Mouse (Mus musculus): ENCODE measurements around the gene Stambp.
"Not testable (repeated sequence)": the region's sequence is repeated elsewhere in the genome, so short reads cannot be mapped to it uniquely, and the experiment has no call there.

Stambp gene

DNA sequence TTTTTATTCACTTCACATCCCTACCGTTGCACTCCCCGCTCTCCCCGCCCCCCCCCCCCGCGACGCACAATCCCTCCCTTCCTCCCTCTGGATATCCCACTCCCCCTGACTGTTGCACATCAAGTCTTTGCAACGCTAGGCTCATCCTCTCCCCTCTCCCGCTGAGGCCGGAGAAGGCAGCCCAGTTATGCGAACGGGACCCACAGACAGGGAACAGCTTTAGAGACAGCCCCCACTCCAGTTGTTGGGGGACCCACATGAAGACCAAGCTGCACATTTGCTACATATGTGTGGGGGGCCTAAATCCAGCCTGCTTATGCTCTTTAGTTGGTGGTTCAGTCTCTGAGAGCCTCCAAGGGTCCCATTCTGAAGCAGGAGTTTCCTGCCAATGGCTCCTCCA lies at the start of gene Stambp:
Gene Stambp, minus strand, starts transcription at position 59 of the 400 bp plus-strand sequence.
- no peak for DNase-seq

GRCm38 (mm10) chr6:83619955-83620354 lies 47.4 kb upstream of the Stambp start:
- DNase-seq, result no peak

DNA sequence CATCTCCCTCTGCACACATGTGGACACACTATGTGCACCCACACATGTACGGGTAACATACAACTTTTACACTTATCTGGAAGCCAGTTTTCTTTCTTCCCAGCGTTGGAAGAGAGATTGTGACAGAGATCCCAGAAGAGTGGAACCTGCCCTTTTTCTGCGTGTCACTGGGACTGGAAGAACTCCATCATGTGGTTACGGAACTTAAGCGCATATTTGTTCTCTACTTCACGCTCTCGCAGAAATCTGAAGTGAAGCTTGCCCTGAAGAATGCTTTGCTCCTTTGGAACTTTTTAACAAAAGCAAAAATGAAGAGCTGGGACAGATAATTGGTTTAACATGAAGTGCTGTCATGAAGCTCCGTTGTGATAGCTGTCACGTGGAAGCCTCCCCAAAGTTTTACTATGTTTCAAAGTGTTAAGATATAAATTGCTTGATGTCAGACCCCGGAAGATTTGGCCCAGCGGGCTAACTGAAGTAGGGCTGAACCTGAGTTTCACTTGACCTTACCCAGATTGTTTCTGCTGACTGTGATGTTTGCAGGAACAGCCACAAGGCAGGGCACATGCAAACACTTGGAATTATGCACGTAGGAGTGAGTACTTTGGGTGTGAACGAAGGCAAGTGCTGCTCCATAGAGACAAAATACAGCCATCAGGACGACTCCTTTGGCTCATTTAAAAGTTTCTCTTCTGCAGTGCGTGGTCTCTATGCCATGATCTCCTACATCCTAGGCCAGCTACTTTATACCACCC lies 45.2 kb upstream of the Stambp start:
- DNase-seq, result no peak

DNA sequence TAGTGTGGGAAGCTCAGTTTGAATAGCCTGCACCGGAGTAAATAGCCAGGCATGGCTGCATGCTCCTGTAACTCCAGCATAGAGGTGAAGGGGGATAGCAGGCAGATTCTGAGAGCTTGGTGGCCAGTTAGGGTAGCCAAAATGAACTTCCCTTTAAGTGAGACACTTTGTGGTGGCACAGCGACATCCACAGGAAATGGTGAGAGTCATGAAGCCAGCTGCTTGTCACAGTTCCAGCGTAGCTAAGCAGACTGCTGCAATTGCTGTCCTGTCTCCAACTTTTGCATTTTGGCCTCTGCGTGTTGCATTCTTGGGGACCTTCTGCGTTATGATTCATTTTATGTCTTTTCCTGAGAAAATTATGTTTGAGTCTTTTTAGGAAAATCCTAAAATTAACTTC lies 44.0 kb upstream of the Stambp start:
- DNase-seq, result peak; percentile 74

DNA sequence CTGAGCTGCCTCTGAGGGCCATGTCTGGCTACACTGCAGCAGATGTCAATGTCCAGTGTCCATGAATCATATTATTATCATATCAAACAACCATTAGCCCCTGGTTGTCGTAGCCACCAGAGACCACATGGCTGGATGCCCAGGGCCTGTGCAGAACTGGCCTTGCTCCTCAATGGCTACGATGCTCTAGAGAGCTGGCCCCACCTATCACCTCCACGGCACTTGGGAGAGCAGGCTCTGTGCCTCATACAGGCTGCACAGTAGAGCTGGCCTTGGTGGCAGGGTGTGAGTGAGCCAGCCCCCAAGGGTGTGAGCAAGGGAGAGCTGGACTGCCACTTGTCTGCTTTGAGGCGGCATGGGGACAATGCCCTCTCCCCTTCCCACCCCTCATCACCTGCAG lies 41.9 kb upstream of the Stambp start:
- no peak for DNase-seq

- DNase-seq, result no peak
Measured at GRCm38 (mm10) chr6:83612976-83613375, 40.4 kb upstream of the Stambp start.

GRCm38 (mm10) chr6:83599636-83600174 lies 27.2 kb upstream of the Stambp start:
- DNase-seq, result no peak

GRCm38 (mm10) chr6:83599060-83599550 lies 26.6 kb upstream of the Stambp start:
- no peak for DNase-seq

- DNase-seq, result peak; percentile 62
Measured at GRCm38 (mm10) chr6:83598646-83599045, 26.1 kb upstream of the Stambp start.

GRCm38 (mm10) chr6:83597988-83598387 lies 25.5 kb upstream of the Stambp start:
- DNase-seq, result no peak

DNA sequence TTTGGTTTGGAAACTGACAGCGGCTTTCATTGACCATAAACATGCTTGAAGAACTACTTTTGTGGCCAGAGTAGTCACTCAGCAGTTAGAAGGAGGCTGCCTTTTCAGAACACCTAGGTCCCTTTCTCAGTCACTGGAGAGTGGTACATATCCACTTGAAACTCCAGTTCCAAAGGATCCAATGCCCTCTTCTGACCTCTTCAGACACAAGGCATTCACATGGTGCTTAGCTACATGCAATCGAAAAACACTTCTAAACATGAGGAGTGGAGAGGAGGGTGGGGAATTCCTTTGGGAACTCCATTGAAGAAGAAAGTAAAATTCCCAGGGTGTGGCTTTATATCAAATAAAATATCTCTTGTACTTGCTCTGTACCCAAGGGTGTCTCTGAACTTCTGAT lies 22.5 kb upstream of the Stambp start:
- DNase-seq, result no peak

DNA sequence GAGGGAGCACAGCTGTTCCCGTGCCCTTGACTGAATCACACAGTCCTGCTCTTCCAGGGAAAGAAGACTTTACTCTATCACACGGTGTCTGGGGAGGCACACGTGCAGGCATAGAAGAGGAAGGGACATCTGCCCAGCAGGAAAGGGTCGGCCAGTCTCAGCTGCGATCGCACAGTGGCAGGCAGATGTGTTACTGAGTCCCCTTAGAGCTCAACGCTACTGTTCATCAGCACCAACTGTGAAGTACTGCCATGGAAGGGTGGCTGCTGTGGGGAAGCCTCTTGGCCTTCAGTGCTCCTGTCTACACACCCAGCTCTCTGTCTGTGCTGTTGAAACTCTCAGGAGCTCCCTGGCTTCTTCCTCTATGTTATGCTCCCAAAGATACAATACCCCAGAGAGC lies 21.4 kb upstream of the Stambp start:
- DNase-seq, result no peak

DNA sequence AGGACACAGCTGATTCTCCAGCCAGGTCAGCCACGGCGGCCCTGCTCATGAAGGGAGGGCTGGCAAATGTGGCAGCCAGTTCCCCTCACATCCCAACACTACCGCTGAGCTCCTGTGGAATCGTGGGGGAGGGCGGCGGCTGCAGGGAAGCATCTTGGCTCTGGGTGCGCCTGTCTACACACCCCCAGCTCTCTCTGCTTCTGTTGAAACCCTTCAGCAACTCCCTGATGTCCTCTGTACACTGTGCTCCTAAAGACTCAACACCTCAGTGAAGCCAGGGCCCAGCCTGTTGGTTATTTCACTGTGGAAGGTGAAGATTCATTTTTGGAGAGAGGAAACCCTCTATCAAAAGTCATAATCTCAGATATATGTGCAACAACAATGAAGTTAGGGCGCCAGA lies 19.5 kb upstream of the Stambp start:
- DNase-seq, result no peak

DNA sequence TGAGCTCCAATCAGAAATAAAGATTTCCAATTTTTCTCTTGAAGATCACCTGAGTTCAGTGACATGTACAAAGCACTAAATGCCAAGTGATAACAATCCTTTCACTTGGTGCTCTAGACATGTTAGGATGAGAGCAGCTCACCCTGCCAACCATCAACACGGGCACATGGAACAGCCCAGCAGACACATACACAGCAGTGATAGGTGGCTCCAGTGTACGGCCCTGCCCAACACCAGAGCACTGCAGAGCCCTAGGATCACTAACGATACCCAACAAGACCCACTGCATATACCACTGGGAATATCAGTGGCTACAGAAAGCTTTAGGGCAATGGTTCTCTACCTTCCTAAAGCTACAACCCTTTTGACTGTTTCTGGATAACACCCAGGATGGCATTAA lies 17.8 kb upstream of the Stambp start:
- no peak for DNase-seq

GRCm38 (mm10) chr6:83587191-83587590 lies 14.7 kb upstream of the Stambp start:
- not testable (repeated sequence) for DNase-seq

GRCm38 (mm10) chr6:83585328-83585727 lies 12.8 kb upstream of the Stambp start:
- peak; percentile 21 for DNase-seq

DNA sequence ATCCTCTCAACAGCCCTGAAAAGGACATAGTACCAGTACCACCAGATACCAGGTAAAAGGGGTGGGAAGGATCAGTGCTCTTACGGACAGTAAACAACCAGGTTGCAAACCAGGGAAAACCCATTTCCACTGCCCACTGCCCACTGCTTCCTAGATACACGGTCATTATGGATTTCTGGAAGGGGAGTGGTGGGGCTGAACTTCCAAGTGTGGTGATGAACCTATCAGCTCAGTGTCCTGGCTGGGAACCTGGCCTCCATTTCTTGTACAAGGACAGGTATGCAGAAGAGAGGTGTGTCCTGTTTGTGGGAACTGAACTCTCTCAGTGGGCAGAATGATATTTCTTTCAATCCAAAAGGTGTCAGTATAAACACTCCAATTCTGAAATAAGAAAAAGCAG lies 11.1 kb upstream of the Stambp start:
- no peak for DNase-seq

DNA sequence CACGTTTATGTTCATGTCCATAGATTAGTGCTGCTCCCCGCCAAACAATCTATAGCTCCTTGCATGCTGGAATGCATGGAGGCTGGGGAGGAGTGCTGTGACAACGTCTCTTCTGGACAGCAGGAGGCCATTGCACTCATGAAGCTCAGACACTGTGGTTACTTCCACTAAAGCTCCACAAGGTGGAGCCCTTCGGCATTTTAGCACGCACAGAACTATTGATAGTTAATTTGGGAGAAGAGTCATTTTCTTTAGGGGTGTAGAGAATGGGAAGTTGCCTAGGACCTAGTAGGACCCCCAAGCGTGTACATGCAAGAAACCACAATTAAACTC lies 10.4 kb upstream of the Stambp start:
- peak; percentile 42 for DNase-seq

GRCm38 (mm10) chr6:83582135-83582937 lies 9.8 kb upstream of the Stambp start:
- no peak for DNase-seq

- DNase-seq, result no peak
Measured at GRCm38 (mm10) chr6:83577534-83577933, 5.0 kb upstream of the Stambp start.

GRCm38 (mm10) chr6:83575609-83576008 lies 3.1 kb upstream of the Stambp start:
- DNase-seq, result no peak

- DNase-seq, result peak; percentile 90
Measured at GRCm38 (mm10) chr6:83571840-83572667, 475 bp downstream of the Stambp start.
